Mouse (Mus musculus) neural tube, embryonic 10.5 days (tissue): Measurements from ENCODE around the gene Cdh3.

ENCODE experiments used
- DNase-seq: peaks from one replicate; pipeline ENCODE4 v3.0.0-alpha.2; 2017; ENCODE audit warnings: low spot score; ENCODE audit errors: extremely low spot score

Cdh3 gene

DNA sequence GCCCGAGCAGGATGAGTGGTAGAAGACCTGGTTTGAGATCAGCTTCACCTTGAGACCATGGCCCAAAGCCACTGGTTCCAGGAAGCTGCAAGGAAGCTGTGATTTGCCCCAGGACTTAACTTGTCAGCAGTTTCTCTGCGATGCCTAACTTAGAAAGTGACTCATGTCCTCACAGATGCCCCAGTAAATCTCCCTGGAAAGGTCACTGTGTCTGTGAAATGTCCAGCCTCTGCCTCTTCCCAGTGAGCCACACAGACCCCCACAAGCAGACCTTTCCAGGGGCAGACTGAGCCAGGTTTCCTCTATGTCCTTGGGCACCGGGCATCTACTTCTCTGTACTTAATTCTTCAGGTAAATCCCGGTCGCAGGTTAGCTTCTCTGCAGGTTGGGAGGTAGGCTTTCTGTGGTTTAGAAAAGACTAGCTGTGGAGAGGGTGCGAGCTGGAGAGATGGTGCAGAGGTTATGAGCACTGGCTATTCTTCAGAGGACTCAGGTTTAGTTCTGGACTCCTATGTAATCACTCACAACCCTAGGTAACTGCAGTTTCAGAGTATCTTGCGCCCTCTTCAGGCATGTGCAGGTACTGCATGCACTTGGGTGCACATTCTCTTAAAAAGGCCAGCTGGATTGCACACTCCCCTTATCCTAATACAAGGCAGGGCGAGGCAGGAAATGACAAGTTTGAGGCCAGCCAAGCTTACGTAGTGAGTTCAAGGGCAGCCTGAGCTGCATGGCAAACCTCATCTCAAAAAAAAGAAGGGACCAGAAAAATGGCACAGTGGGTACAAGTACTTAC lies 16.7 kb downstream of the Cdh3 start:
- DNase-seq: no peak

DNA sequence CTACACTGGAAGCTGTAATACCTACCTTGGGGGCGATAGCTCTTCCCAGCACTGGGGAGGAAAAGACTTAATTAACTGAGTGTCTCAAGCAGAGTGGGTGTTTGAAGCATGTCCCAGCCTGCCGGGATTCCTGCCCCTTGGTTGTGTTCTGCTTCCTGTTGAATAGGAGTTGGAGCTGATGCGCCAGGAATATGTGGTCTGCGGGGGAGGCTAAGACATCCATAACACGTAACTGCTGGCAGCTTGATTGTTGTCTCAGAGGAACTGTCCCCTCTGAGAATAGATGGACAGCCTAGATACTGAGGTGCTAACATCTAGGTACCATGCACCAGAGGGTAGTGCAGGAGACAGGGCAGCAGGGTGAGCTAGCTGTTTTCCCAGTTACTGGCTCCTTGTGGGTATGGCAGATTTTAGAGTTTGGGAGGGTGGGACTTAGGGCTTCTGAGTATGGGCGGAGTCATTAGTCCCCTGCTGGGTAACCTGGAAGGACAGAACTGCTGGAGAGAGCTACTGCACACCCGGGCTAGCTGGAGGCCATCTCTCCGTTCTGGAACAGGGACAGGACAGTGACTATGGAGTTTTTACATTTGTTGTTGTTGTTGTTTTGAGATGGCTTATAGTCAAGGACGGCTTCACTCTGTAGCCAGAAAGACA lies 18.0 kb downstream of the Cdh3 start:
- DNase-seq: no peak

GRCm38 (mm10) chr8:106529885-106530482 lies 19.3 kb downstream of the Cdh3 start:
- no peak for DNase-seq

DNA sequence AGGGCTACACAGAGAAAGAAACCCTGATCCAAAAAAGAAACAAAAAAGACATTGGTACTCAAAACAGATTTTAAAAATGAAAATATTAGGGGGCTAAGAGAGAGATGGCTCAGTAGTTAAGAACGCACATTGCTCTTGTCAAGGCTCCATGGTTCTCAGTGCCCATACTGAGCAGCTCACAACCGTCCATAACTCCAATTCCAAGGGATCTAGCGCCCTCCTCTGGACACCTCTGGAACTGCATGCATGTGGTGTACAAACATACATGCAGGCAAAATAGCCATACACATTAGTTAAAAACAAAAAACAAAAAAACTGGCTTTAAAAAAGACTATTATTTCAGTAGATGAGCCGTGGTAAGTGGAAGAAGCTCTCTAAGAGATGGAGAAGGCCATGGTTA lies 19.9 kb downstream of the Cdh3 start:
- no peak for DNase-seq

DNA sequence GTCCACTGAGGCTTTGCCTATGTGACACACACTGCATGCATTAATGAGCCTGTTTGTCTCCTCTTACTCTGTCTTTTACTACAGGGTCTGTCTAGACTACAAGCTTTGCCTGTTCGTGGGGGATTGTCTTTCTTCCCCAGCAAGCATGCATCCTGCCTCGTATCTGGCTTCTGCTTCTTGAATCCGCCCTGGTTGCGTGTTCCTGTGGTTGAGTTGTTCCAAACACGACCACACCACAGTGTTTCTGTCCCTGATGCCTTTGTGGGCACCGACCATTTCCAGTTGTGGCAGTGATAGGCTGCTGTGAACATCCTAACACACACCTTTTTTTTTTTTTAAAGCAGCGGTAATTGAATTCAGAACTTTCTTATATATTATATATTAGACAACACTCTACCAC lies 23.0 kb downstream of the Cdh3 start:
- no peak for DNase-seq

GRCm38 (mm10) chr8:106534449-106534848 lies 23.8 kb downstream of the Cdh3 start:
- peak; percentile 53 for DNase-seq

- no peak for DNase-seq
Observed at GRCm38 (mm10) chr8:106535448-106535847, 24.8 kb downstream of the Cdh3 start.

DNA sequence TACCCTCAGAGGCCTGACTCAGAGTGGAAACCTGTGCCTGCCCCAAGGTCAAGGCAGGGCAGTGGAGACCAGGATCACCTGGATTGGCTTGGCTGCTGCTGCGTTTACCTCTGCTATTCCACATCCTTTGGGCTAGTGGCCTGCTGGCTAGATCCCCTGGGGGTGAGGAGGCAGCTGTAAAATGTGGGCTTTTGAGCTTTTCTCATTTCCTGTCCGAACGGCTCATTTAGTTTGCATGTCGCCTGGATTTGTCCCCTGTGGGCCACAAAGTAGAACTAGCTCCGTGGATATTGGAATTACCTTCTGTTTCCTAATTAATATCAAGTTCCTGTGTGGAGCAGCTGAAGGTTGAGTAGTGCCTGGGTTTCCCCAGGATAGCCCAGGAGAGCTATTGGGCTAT lies 28.5 kb downstream of the Cdh3 start:
- DNase-seq: no peak

GRCm38 (mm10) chr8:106541002-106541401 lies 30.3 kb downstream of the Cdh3 start:
- DNase-seq: no peak

GRCm38 (mm10) chr8:106543043-106543442 lies 32.4 kb downstream of the Cdh3 start:
- no peak for DNase-seq

DNA sequence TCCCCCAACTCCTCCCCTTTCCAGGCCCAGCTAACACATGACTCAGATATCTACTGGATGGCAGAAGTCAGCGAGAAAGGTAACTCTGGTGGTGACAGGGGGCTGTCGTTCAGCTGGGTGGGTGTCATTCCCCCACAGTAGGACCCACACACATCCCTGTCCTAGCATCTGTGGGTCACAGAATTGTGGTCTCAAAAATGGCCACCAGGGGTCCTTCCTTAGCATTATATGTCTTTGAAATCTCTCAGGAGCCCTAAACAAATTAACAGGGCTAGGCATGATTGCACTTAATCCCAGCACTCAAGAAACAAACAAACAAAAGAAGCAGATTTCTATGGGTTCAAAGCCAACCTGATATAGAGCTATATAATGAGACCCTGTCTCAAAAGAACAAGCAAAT lies 34.5 kb downstream of the Cdh3 start:
- DNase-seq: no peak

DNA sequence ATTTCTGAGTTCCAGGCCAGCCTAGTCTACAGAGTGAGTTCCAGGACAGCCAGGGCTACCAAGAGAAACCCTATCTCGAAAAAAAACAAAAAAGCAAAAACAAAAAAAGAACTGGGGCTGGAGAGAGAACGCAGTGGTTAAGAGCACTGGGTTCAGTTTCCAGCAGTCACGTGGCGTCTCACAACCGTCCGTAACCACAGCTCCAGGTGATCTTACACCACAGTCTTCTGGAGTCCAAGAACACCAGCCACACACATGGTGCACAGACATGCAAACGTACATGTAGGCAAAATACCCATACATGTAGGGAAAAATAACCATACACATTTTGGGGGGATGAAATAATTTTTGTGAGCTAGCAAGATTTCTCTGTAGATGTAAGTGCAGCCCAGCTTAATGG lies 36.1 kb downstream of the Cdh3 start:
- DNase-seq: no peak

- DNase-seq: no peak
Observed at GRCm38 (mm10) chr8:106548366-106548936, 37.8 kb downstream of the Cdh3 start.

DNA sequence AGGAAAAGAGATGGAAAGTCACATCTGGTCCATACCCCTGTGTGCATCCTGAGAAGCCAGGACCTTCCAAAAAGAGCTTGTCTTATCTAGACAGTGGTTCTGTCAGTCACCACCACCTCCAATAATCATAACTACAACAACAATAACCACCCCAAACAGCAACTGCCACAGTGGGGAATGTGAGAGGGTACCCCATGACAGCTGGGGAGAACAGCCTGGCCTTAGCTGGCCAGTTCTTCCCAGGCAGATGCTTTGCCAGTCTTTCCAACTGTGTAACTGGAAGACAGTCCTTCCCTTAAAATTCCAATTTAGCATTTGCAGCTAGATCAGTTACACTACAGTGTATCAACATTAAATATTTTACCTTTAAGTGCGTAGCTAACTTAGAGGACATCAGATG lies 40.2 kb downstream of the Cdh3 start:
- no peak for DNase-seq

DNA sequence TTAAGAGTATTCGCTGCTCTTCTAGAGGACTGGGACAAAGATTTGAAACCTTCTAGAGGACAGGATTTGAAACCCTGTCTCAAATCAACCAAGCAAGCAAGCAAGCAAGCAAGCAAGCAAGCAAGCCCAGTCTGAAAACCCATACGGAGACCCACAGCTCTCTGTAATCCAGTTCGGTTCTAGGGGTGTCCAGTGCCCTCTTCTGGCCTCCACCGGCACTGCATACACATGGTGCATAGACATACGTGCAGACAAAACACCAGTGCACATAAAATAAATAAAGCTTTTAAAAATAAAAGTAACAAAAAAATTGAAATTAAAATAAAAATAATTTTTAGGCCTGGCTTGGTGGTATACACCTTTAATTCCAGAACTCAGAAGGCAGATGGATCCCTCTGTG lies 43.3 kb downstream of the Cdh3 start:
- no peak for DNase-seq

GRCm38 (mm10) chr8:106556068-106556645 lies 45.5 kb downstream of the Cdh3 start:
- no peak for DNase-seq

GRCm38 (mm10) chr8:106559844-106560243 lies 49.2 kb downstream of the Cdh3 start:
- no peak for DNase-seq

DNA sequence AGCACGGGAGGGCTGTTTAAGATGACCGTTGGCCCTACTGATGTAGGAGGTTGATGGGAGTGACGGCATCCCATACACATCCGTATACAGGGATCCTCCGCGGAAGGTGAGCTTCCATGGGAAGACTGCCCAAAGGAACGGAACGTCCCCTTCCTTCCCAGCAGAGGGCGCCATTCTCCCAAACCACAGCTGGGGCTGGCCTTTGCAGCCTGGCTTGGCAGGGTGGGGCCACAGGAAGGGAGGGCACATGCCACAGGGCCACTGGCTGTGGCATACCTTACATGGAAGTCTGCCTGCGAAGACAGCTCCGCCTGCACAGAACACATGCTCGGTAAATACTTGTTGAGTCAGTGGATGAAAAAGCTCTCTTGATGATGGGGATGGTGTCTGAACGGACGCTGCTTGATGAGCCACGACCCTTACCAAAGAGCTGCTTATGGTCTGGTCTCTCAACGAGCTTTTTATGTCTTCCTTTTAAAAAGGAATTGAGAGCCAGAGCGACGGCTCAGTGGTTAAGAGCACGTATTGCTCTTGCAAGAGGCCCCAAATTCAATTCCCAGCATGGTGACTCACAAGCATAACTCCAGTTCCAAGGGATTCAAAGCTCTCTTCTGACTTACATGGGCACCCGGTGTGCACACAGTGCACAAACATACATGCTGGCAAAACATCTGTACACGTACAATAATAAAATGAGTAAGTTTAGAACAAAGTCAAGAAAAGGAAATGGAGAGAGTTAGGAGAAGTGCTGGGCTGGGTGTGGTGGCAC lies 50.6 kb downstream of the Cdh3 start:
- peak; percentile 67 for DNase-seq

DNA sequence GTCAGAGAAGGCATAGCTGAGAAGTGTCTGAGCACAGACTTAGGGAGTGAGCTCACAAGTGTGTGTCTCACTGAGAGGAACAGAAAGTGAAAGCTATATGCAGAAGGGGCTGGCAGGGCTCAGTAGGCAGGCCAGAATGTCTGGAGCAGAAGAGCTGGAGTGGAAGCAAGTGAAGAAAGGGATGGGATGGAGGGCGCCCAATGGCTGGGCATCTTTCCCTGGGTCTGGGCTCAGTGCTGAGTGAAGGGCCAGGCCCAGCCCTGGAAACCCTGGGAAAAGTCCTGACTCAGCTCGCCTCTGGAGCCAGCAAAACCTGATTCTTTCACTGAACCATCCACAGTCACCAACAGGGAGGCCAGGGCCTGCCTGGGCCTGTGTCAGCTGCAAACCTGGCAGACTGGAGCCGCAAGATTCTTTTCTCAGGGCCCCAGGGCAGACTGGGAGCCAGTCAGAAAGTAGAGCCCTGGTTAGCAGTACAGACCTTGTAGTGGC lies 53.0 kb downstream of the Cdh3 start:
- DNase-seq: no peak

- no peak for DNase-seq
Observed at GRCm38 (mm10) chr8:106569006-106569405, 58.3 kb downstream of the Cdh3 start.

GRCm38 (mm10) chr8:106570386-106570785 lies 59.7 kb downstream of the Cdh3 start:
- no peak for DNase-seq
